Mouse (Mus musculus): ENCODE results near the gene Fndc9. TPM values are rescaled to one million over a fixed set of nuclear protein-coding genes. Genes with fewer than 3 reads are reported as not detected.

Fndc9 gene
- polyA plus RNA-seq (2012; rRNA removed), result 0.68 and 0.71 TPM in 2 replicates

- DNase-seq (ENCODE audit: extremely low spot score in 1 of 2, low spot score in 1 of 2), result peak; percentile 90 to 92
These were observed at the start of gene Fndc9 for GRCm38 (mm10) chr11:46235334-46235733. TSS of gene Fndc9 (plus strand) at chr11:46235531.

GRCm38 (mm10) chr11:46188283-46188682, 47.0 kb upstream of the Fndc9 start:
- peak in 1 of 2 experiments; percentile 39 for DNase-seq (ENCODE audit: extremely low spot score in 1 of 2, low spot score in 1 of 2)

GRCm38 (mm10) chr11:46194175-46194574, 41.2 kb upstream of the Fndc9 start:
- DNase-seq (ENCODE audit: extremely low spot score in 1 of 2, low spot score in 1 of 2), result no peak

GRCm38 (mm10) chr11:46200664-46201063, 34.7 kb upstream of the Fndc9 start:
- no peak for DNase-seq (ENCODE audit: extremely low spot score in 1 of 2, low spot score in 1 of 2)

GRCm38 (mm10) chr11:46201636-46202546, 33.4 kb upstream of the Fndc9 start:
- DNase-seq (ENCODE audit: extremely low spot score in 1 of 2, low spot score in 1 of 2), result peak; percentile 67 to 83

- DNase-seq (ENCODE audit: extremely low spot score in 1 of 2, low spot score in 1 of 2), result no peak
These were observed 32.8 kb upstream of the Fndc9 start for GRCm38 (mm10) chr11:46202547-46202887.

GRCm38 (mm10) chr11:46204841-46205240, 30.5 kb upstream of the Fndc9 start:
- DNase-seq (ENCODE audit: extremely low spot score in 1 of 2, low spot score in 1 of 2), result no peak

- peak in 1 of 2 experiments; percentile 63 for DNase-seq (ENCODE audit: extremely low spot score in 1 of 2, low spot score in 1 of 2)
These were observed 29.5 kb upstream of the Fndc9 start for GRCm38 (mm10) chr11:46205639-46206409.

GRCm38 (mm10) chr11:46209884-46210283, 25.4 kb upstream of the Fndc9 start:
- DNase-seq (ENCODE audit: extremely low spot score in 1 of 2, low spot score in 1 of 2), result no peak

- DNase-seq (ENCODE audit: extremely low spot score in 1 of 2, low spot score in 1 of 2), result no peak
These were observed 23.5 kb upstream of the Fndc9 start for GRCm38 (mm10) chr11:46211858-46212257.

GRCm38 (mm10) chr11:46213844-46214243, 21.5 kb upstream of the Fndc9 start:
- DNase-seq (ENCODE audit: extremely low spot score in 1 of 2, low spot score in 1 of 2), result no peak

GRCm38 (mm10) chr11:46214368-46215230, 20.7 kb upstream of the Fndc9 start:
- DNase-seq (ENCODE audit: extremely low spot score in 1 of 2, low spot score in 1 of 2), result no peak

- peak; percentile 55 to 84 for DNase-seq (ENCODE audit: extremely low spot score in 1 of 2, low spot score in 1 of 2)
These were observed 20.0 kb upstream of the Fndc9 start for GRCm38 (mm10) chr11:46215354-46215753.

GRCm38 (mm10) chr11:46216669-46217068, 18.7 kb upstream of the Fndc9 start:
- DNase-seq (ENCODE audit: extremely low spot score in 1 of 2, low spot score in 1 of 2), result peak in 1 of 2 experiments; percentile 73

- no peak for DNase-seq (ENCODE audit: extremely low spot score in 1 of 2, low spot score in 1 of 2)
These were observed 17.6 kb upstream of the Fndc9 start for GRCm38 (mm10) chr11:46217686-46218085.

- peak in 1 of 2 experiments; percentile 43 for DNase-seq (ENCODE audit: extremely low spot score in 1 of 2, low spot score in 1 of 2)
These were observed 16.7 kb upstream of the Fndc9 start for GRCm38 (mm10) chr11:46218584-46218983.

- peak in 1 of 2 experiments; percentile 43 for DNase-seq (ENCODE audit: extremely low spot score in 1 of 2, low spot score in 1 of 2)
These were observed 16.0 kb upstream of the Fndc9 start for GRCm38 (mm10) chr11:46219380-46219779.

GRCm38 (mm10) chr11:46220211-46220610, 15.1 kb upstream of the Fndc9 start:
- no peak for DNase-seq (ENCODE audit: extremely low spot score in 1 of 2, low spot score in 1 of 2)

- no peak for DNase-seq (ENCODE audit: extremely low spot score in 1 of 2, low spot score in 1 of 2)
These were observed 11.8 kb upstream of the Fndc9 start for GRCm38 (mm10) chr11:46223575-46223974.

- no peak for DNase-seq (ENCODE audit: extremely low spot score in 1 of 2, low spot score in 1 of 2)
These were observed 10.0 kb upstream of the Fndc9 start for GRCm38 (mm10) chr11:46225345-46225744.
